Mouse (Mus musculus): Measurements from ENCODE around the gene Cfap52.

Cfap52 gene

DNA sequence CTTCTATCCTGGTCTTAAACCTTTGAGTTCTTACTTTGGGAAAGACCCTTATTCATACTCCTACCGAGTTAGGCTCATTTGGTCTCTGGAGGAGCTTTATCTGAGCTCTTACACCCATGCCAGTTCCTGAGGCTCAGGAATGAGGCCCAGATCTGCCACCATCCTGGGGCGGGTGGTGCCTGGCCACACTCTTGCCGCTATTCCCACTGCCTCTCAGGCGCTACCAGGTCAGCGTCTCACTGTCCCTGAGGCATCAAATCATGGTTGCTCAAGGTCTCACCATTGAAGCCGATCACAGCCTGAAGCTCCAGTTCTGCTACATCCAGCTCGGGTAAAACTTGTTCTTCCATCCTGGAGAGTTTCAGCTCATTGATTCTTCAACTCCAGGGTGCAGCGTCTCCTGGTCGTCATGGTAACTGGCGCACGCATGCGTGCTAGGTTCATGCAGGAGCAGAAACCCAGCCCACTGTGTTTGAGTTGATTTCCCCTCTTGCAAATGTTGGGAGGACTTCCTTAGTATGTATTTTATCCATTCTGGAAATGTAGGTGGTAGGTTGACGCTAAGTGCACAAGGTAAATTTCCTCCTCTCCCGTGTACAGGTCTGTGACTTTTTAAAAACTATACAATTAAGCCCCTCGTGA is at the start of gene Cfap52:
TSS of gene Cfap52 (minus strand) at position 410 of the 642 bp plus-strand sequence.
- DNase-seq (ENCODE audit: low spot score in 2 of 2) = peak; percentile 72 to 82

DNA sequence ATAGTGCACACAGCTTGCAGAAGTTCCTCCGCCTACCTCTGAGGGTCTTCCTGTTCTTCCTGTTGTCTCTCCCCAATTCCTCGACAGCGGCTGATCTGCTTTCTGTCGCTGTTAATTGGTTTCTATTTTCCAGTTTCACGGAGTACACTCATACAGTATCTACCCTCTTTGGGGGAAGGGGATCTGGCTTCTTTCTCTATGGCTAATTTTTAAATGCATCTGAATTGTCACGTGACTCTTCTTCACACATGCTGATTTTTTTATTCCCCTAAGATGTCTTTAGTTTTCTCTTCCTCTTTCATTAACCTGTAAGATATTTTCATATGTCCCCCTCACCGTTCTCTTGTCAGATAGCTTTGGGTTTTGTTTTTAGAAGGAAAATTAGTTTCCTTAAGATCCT is 46.8 kb upstream of the Cfap52 start:
- no peak for DNase-seq (ENCODE audit: low spot score in 2 of 2)

DNA sequence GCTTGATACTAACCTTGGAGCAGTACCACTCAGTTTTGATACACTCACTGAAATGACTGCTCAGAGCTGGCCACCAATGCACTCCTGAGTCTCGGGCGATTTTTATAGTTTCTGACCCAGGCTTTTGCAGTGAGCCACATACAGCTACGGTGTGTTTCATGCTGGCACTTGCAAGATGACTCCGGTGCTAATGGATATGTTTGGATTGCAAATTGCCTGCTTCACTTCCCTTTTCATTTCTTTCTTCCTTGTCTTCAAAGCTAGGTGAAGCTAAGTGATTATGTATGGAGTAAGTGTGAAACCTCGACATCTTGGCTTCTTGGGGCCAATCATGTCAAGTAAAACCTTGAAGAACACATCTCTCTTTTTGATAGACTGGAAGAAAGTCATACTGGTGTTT is 43.9 kb upstream of the Cfap52 start:
- DNase-seq (ENCODE audit: low spot score in 2 of 2) = no peak

DNA sequence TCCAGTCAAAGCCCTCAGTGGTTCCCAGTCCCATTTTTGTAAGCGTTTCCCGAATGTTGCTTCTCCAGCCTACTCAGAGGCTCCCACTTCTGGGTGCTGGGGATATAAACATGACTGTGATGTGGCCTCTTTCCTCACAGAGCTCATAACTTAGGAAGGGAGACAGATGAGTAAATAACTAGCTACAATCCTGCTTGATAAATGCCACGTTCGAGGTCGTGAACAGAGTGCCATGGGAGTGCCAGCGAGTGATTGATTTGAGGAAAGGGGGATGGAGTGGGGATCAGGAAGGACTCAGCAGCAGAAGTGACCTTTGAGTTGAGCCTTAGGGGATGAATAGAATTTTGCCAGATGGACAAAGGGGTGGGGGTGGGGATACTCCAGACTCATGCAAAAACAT is 42.2 kb upstream of the Cfap52 start:
- DNase-seq (ENCODE audit: low spot score in 2 of 2) = no peak

DNA sequence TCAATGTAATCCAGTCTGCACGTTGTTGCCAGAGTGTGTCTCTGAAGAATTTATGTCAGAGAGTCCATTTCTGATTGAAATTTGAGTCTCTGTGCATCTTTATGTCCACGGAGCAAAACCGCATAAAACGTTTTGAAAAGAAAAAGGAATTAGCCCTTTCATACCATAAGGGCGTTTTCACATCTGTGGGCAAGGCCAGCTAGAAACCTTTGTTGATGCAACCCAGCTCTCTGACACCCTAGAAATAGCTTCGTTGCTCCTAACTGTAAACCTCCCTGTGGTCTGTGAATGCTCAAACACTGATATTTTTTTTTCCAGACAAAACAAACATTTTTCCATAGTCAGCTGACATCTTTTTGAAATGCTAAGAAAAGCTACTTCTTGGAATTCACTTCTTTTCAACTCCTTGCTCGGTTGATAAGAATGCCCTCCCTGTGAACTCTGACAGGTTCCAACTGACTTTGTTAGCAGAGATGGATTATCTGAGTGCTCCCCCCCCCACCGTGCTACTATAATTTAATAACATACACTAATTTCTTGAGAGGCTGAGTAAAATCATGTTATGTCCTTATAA is 40.9 kb upstream of the Cfap52 start:
- no peak for DNase-seq (ENCODE audit: low spot score in 2 of 2)

DNA sequence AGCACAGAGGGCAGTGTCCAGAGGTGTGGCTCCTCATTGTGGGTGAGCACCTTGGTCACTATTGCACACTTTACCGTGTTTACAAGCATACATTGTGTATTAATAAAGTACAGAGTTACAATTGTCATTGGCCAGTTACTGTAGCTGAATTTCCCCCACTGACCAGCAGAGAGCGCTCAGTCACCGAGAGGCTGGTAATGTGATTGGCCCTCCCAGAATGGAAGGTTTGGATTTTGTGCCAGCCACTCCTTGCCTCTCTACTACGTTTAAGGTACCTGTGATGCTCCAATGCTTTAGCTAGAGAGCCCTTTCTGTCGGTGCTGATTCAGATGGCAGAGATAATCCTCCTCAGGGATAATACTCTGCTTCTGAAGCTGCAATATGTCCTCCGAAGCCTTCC is 38.7 kb upstream of the Cfap52 start:
- DNase-seq (ENCODE audit: low spot score in 2 of 2) = peak; percentile 61 to 66

DNA sequence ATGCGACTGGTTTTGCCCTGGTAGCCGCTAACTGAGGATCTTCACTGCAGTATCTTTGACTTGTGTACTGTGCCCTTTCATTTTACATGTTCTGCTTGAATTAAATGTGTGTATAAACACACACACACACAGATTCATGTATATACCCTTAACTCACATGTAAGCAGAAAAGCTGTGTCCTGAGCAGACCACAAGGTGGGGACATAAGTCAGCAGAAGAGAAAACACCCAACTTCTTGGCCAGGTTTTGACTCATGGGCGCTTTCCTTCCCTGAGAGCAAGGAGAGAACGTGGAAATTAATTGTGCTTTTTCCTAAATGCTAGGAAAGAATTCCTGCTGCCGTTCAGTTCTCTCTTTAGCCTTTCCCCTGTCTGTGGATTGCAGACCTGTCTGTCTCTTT is 34.2 kb upstream of the Cfap52 start:
- DNase-seq (ENCODE audit: low spot score in 2 of 2) = no peak

DNA sequence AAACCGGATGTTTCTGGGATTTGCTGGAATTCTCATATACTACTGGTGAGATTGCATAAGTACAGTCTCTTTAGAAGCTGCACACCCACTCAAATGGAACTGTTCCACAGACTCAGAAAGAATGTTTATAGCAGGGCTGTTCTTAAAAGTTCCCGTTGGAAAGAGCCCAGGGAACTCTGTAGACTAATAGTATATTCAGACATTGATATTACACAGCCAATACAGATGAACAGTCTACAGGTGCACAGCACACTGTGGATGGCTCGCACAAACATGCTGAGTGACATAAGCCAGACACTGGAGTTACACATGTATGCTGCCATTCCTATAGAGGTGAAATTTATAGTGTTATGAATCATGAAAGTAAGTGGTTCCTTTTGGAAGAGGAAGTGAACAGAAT is 33.5 kb upstream of the Cfap52 start:
- DNase-seq (ENCODE audit: low spot score in 2 of 2) = no peak

DNA sequence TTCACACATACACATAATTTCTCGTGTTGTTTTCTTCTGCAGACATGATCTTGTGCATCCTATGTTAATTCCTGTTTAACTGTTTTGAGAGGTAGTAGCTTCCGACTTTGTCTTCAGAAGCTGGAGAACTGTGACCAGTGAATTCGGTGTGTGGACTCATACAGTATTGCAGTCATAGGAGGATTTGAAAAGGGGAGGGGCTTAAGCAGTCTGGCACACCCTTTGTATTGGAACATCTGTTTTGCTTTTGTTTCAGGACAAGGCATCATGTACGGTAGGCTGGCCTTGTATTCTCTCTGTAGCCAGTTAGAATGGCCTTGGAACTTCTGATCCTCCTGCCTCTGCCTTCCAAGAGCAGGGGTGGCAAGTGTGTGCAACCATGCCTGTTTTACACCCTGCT is 30.5 kb upstream of the Cfap52 start:
- no peak for DNase-seq (ENCODE audit: low spot score in 2 of 2)

DNA sequence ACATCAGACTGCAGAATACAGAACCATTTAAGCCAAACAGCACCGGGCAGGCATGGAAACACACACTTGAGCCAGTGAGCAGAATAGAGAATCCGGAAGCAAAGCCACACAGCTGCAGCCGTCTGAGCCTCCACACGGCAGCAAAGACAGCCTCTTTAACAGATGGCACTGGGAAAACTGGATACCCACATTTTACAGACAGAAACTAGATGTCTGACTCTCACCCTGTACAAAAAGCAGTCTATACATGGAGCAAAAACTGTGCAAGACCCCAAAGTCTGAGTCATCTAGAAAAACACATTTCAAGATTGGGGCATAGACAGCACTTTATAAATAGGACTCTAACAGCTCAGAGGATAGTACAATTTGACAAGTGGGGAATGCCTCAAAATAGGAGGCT is 25.8 kb upstream of the Cfap52 start:
- no peak for DNase-seq (ENCODE audit: low spot score in 2 of 2)

DNA sequence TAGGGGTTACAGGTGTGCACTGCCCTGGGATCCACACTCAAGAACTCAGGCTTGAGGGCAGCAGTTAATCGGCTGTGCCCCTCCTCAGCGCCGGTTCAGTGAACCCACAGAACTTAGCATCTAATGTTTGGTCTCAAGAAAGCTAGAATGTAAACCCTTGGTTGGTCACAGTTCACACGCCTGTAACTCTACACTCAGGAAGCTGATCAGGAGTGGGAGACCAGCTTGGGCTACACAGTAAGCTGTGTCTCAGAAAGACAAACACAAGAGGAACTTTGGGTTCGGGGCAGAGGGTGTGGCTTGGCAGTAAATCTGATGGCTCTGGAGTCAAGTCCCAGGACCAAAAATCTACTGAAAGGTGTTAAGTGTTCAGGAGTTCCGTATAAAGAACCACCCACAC is 18.1 kb upstream of the Cfap52 start:
- DNase-seq (ENCODE audit: low spot score in 2 of 2) = no peak

DNA sequence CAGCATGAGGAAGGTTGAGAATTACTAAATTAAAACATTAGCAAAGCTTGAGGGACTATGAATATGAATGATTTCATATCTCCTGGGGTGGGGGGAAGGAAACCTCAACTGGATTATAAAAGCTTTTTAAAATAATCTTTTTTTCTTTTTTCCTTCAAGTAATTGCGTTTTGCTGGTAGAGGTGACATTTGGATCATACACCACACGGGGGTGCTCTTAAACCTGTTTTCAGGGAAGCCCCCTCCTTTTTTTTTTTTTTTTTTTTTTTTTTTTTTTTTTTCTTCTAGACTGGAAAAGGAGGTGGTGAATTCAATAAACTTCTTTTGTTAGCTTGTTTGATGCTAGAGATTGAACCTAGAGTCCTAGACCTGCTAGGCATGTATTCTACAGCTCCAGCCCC is 9.8 kb upstream of the Cfap52 start:
- no peak for DNase-seq (ENCODE audit: low spot score in 2 of 2)

DNA sequence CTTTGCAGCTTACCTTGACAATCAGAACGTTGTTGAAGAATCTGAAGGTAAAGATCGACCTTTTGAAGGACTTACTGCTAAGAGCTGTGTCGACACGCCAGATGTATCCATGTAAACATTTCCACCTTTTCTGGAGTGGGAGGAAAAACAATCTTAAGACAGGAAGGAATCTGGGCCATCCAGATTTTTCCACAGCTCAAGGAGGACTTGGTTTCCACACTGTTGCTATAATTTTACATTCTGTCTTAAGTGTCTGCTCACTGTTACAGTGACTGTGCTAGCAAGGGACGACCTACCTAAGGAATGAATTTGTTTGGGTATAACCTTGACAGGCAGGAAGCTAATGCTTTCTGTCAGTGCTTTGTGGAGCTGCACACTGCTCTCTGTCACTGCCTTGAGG is 7.8 kb upstream of the Cfap52 start:
- DNase-seq (ENCODE audit: low spot score in 2 of 2) = no peak

DNA sequence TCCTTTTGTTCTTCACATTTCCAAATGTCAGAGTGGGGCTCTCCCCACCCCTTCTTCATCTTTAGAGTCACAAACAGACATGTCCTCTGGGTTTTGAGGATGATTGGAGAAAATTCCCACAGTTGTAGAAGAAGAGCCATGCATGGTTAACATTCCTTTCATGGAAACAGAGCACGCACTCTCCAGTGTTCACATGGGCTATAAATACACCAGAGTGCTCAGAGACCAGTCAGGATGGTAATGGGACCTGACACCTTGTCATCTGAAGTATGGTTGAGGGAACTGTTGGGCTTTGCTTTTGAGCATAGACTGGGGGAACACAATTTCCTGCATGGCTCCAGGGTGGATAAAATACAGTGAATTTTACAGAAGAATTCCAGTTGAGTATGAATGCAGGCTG is 7.2 kb upstream of the Cfap52 start:
- DNase-seq (ENCODE audit: low spot score in 2 of 2) = no peak

DNA sequence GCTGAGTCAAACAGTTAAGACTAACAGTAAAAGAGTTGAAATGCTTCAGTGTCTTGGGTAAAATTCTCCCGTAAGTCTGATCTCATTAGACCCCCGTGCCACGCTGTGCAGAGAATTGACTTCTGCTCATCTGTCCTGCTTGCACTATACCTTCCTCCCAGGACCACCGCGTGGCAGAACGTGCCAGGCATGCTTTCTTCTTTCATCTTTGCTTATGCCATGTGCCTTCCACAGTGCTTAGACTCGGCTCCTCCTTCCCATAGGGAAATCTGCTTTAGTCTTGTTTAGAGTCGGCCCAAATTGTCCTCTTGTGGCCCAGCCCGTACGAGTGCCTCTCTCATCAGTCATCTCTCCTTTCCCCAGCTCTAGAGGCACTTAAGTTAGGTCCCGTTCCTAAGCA is 2.4 kb upstream of the Cfap52 start:
- DNase-seq (ENCODE audit: low spot score in 2 of 2) = no peak

DNA sequence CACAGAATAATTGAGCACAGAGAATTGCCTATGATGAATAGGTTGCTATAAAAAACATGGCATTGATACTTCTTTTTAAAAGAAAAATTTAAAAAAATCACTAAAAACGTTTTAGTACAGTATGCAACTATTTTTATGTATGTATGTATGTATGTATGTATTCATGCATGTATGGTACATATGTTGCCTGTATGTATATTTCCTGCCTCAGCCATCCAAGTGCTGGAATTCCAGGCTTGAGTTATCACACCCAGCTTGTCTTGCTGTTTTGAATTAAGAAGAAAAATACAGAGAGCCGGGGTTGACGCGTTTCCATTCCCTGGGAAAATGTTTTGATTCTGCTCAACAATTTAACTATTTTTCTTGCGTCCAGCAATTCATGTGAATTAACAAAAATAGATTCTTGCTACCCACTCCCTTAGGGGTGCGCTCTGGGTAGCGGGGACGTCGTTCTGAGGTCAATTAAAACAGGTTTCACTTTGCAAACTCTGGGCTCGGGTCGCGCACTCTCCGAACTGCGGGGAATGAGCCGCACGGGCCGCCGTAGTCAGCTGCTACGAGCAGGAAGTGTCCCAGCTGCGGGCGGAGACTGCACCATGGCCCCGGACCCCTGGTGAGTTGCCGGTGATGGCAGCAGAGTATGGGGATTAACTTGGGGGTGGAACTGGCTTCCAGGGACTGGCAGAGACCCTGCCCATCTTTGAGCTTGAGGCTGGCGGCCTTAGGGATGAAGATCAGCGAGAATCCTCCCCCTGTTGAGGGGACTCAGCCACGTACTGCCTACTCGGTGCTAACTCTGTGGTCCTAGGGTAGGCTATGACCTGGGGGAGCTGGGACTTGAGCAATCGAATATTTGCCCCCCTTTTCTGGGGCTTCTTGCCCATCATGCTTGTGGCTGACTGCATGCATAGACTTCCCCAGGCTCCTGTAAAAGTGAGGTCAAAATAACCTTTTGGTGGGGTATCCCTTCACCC is 741 bp upstream of the Cfap52 start, which contains the start of gene Stx8:
TSS of gene Stx8 (plus strand) at position 289 of the 974 bp plus-strand sequence.
- DNase-seq (ENCODE audit: low spot score in 2 of 2) = peak; percentile 89 to 94

DNA sequence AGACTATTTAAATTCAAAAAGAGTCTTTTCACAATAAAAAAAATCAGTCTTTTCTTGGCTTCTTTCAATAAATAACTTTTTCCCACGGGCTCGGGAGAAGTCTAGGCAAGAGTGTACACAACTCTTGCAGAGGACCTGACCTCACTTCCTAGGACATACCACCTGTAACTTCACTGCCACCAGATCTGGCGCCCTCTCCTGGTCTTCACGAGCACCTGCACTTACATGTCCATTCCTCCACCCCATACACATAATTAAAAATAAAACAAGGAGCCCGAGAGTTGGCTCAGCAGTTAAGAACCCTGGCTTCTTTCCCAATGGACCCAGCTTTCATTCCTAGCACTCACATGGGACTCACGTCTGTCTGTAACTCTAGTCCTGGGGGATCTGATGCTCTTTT is 1.3 kb downstream of the Cfap52 start:
- DNase-seq (ENCODE audit: low spot score in 2 of 2) = no peak

DNA sequence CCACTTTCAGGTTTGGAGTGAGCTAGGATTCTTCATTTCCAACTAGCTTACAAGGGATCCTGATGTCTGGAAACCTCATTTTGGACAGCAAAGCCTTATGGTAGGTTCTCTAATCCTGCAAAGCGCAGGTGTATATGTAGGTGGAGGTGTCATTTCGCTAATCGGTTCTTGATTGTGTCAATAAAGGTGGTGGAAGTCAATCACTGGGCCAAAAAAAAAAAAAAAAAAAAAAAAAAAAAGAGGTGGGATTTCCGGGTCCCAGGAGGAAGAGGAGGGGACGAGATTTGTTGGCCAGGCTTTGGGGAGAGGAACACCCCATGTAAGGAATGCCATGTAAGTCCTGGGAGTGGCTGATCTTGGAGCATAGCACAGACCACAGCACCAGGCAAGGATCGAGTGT is 11.0 kb downstream of the Cfap52 start:
- DNase-seq (ENCODE audit: low spot score in 2 of 2) = no peak

DNA sequence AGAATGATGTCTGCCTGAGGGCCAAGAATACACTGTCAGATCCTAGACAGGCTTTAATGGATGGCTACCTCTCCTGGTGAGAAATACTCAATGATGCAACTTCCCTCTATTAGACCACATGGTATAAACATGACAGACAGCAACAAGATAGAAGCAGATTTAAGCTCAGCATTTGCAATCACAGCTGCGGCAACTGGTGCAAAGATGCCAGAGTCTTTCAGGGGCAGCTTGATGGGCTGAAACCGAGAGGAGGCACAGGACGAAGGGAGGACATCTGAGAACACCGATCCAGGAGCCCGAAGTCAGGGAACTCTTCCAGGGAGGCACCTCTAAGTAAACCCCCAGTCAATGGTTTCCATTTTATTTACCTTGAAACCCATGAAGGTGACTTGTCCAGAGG is 11.8 kb downstream of the Cfap52 start:
- DNase-seq (ENCODE audit: low spot score in 2 of 2) = no peak

DNA sequence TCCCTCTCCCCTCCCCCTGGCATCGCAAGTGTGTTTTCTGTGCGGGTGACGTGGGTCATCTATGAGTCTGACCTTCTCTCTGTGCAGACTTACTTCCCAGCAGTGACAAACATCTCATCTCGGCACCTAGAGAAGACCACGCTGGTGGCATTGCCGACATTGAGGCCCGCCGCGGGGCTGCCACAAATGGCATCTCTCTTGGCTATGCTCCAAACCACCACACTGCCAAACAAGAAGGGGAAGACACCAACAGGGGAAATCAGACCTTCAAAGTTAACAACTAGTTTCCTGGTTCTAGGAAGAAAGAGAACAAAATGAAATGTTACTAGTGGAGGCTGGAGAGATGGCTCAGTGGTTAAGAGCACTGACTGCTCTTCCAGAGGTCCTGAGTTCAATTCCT is 16.0 kb downstream of the Cfap52 start:
- no peak for DNase-seq (ENCODE audit: low spot score in 2 of 2)

DNA sequence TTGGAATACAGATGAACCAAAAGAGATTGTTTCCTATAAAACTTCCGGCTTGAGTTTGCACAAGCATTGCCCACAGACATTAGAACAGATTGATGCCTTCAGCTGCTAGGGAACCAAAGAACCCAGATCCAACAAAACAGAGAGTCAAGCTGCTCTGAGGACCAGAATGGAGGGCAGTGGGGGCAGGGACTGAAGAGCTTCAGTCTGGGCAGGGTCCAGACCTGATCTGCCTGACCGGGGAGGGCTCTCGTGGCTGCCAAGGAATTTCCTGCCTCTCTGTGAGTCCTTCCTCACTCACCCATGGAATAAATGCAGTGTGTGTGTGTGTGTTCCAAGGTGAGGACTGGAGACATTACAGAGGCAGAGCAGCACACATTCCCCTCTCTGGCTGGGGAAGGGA is 17.2 kb downstream of the Cfap52 start:
- DNase-seq (ENCODE audit: low spot score in 2 of 2) = no peak

DNA sequence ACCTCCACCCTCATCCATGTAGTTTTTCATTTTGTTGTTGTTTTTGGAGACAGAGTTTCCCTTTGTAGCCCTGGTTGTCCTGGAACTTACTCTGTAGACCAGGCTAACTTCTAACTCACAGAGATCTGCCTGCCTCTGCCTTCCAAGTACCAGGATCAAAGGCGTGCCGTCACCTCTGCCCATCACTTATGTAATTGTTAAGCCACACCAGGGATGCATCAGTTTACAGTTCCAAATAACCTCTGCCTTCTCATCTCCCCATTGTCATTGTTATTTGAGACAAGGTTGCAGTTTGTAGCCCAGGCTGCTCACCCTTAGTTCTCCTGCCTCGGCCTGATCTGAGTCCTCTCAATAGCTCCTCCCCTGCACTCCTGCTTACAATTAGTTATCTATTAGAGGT is 33.3 kb downstream of the Cfap52 start:
- no peak for DNase-seq (ENCODE audit: low spot score in 2 of 2)
